Mouse (Mus musculus) erythroblast, embryonic 14.5 days (primary cell): ENCODE data around the gene Rgs16. TPM values are rescaled to one million over a fixed set of nuclear protein-coding genes. Genes with fewer than 3 reads are reported as not detected.

Experiments
- H3K27me3 ChIP-seq: 2 replicates; pipeline ENCODE4 v1.6.1; 2012; ENCODE audit warnings: inconsistent platforms; ENCODE audit not compliant: control insufficient read depth
- H3K36me3 ChIP-seq: 2 replicates; pipeline ENCODE4 v1.6.1; 2012; ENCODE audit warnings: mild to moderate bottlenecking, inconsistent platforms; ENCODE audit not compliant: control insufficient read depth
- H3K4me1 ChIP-seq: 2 replicates; pipeline ENCODE4 v1.6.1; 2012; ENCODE audit warnings: inconsistent platforms; ENCODE audit not compliant: control insufficient read depth
- H3K4me3 ChIP-seq: replicated peaks from 2 replicates; pipeline ENCODE3; 2012; ENCODE audit warnings: moderate library complexity, mild to moderate bottlenecking, inconsistent platforms
- H3K9me3 ChIP-seq: 2 replicates; pipeline ENCODE4 v1.6.1; 2012; ENCODE audit warnings: low read length, inconsistent platforms, mixed read lengths; ENCODE audit not compliant: control insufficient read depth
- GATA1 ChIP-seq: IDR thresholded peaks from 2 replicates; pipeline ENCODE4 v1.6.1; 2012; ENCODE audit warnings: low read length, inconsistent platforms, mixed read lengths
- TAL1 ChIP-seq: IDR thresholded peaks from 3 replicates; pipeline ENCODE4 v1.6.1; 2012; ENCODE audit warnings: low read length, inconsistent platforms, mixed read lengths
- polyA plus RNA-seq: library from polyadenylated mRNA; stranded (reverse); fragments of >175 nt; gene quantifications from 2 replicates; pipeline ENCODE4 v1.2.3, GENCODE M21; 2012

Rgs16 gene
- polyA plus RNA-seq, 1 experiment: not detected

GRCm38 (mm10) chr1:153701461-153701860 is 38.7 kb upstream of the Rgs16 start:
- TF ChIP-seq TAL1 (no peak), GATA1 (no peak)
- Histone ChIP-seq H3K4me3 (no peak overlapping the region), H3K36me3 (no peaks in the 10 kb centered on the region), H3K9me3 (no peaks in the 10 kb centered on the region), H3K4me1 (no peaks in the 10 kb centered on the region), H3K27me3 (no peaks in the 10 kb centered on the region; the same call in 1 of the 2 replicates)

GRCm38 (mm10) chr1:153702166-153702852 is 37.8 kb upstream of the Rgs16 start:
- TF ChIP-seq GATA1 (no peak), TAL1 (no peak)
- no peak overlapping the region for H3K4me3 ChIP-seq
- no peaks in the 10 kb centered on the region for H3K36me3 ChIP-seq
- no peaks in the 10 kb centered on the region for H3K4me1 ChIP-seq
- no peaks in the 10 kb centered on the region for H3K9me3 ChIP-seq
- no peaks in the 10 kb centered on the region; the same call in 1 of the 2 replicates for H3K27me3 ChIP-seq

GRCm38 (mm10) chr1:153702853-153703410 is 37.2 kb upstream of the Rgs16 start:
- H3K4me3 ChIP-seq: no peak overlapping the region
- TF ChIP-seq GATA1 (no peak), TAL1 (no peak)
- H3K9me3 ChIP-seq: no peaks in the 10 kb centered on the region
- no peaks in the 10 kb centered on the region; the same call in 1 of the 2 replicates for H3K27me3 ChIP-seq
- no peaks in the 10 kb centered on the region for H3K36me3 ChIP-seq
- no peaks in the 10 kb centered on the region for H3K4me1 ChIP-seq

- peaks cover under 1% of the 10 kb centered on the region; the same call in 1 of the 2 replicates for H3K9me3 ChIP-seq
Measured at GRCm38 (mm10) chr1:153703445-153703991, 36.6 kb upstream of the Rgs16 start.

GRCm38 (mm10) chr1:153704174-153704573 is 36.0 kb upstream of the Rgs16 start:
- no peaks in the 10 kb centered on the region for H3K36me3 ChIP-seq
- no peaks in the 10 kb centered on the region for H3K4me1 ChIP-seq
- H3K4me3 ChIP-seq: no peak overlapping the region
- peaks cover 2% of the 10 kb centered on the region; the same call in 1 of the 2 replicates for H3K9me3 ChIP-seq
- TF ChIP-seq GATA1 (no peak), TAL1 (no peak)
- H3K27me3 ChIP-seq: no peaks in the 10 kb centered on the region; the same call in 1 of the 2 replicates

More at GRCm38 (mm10) chr1:153703445-153703991, 36.6 kb upstream of the Rgs16 start:
- H3K4me3 ChIP-seq: no peak overlapping the region
- no peaks in the 10 kb centered on the region for H3K36me3 ChIP-seq
- H3K4me1 ChIP-seq: no peaks in the 10 kb centered on the region
- TF ChIP-seq TAL1: no peak
- no peak for TF ChIP-seq GATA1
- H3K27me3 ChIP-seq: no peaks in the 10 kb centered on the region; the same call in 1 of the 2 replicates

- Histone ChIP-seq H3K36me3 (no peaks in the 10 kb centered on the region), H3K4me3 (no peak overlapping the region), H3K9me3 (peaks cover 2% of the 10 kb centered on the region; the same call in 1 of the 2 replicates), H3K27me3 (no peaks in the 10 kb centered on the region; the same call in 1 of the 2 replicates), H3K4me1 (no peaks in the 10 kb centered on the region)
- no peak for TF ChIP-seq TAL1
- TF ChIP-seq GATA1: no peak
Measured at GRCm38 (mm10) chr1:153704996-153705395, 35.2 kb upstream of the Rgs16 start.

- Histone ChIP-seq H3K9me3 (peaks cover 2% of the 10 kb centered on the region; the same call in 1 of the 2 replicates), H3K4me3 (no peak overlapping the region), H3K36me3 (no peaks in the 10 kb centered on the region), H3K4me1 (no peaks in the 10 kb centered on the region), H3K27me3 (no peaks in the 10 kb centered on the region; the same call in 1 of the 2 replicates)
- TF ChIP-seq GATA1: no peak
- no peak for TF ChIP-seq TAL1
Measured at GRCm38 (mm10) chr1:153708626-153709025, 31.5 kb upstream of the Rgs16 start.

GRCm38 (mm10) chr1:153709451-153709850 is 30.7 kb upstream of the Rgs16 start:
- H3K4me1 ChIP-seq: no peaks in the 10 kb centered on the region
- peaks cover 2% of the 10 kb centered on the region; the same call in 1 of the 2 replicates for H3K9me3 ChIP-seq
- TF ChIP-seq GATA1 (no peak), TAL1 (no peak)
- no peaks in the 10 kb centered on the region for H3K27me3 ChIP-seq
- H3K36me3 ChIP-seq: no peaks in the 10 kb centered on the region
- no peak overlapping the region for H3K4me3 ChIP-seq
